Mouse (Mus musculus): Measurements from ENCODE around the gene Mpeg1.

GRCm38 (mm10) chr19:12464127-12464526 lies 3.5 kb downstream of the Mpeg1 start:
- no peak for TF ChIP-seq CTCF (IDR thresholded peaks at IDR 0.05; ENCODE audit: low read depth)
- no peak for TF ChIP-seq EP300 (optimal IDR thresholded peaks at IDR 0.05)
